Mouse (Mus musculus) megakaryocyte, embryonic 14.5 days (primary cell): ENCODE results near the gene Maml3.

Source experiments
- FLI1 ChIP-seq: IDR thresholded peaks from 2 replicates; pipeline ENCODE4 v1.6.1; 2012; ENCODE audit warnings: low read length, inconsistent platforms, mixed read lengths
- GATA1 ChIP-seq: IDR thresholded peaks from 3 replicates; pipeline ENCODE4 v1.6.1; 2012; ENCODE audit warnings: mixed read lengths, low read length, inconsistent platforms, borderline replicate concordance

- TF ChIP-seq GATA1 (no peak), FLI1 (no peak)
These were observed 454.9 kb downstream of the Maml3 start for GRCm38 (mm10) chr3:51649986-51650385.
